Mouse (Mus musculus) hematopoietic stem cell, adult 5-6 weeks (primary cell): ENCODE measurements around the gene Camta1. TPM values are rescaled to one million over a fixed set of nuclear protein-coding genes. Genes with fewer than 3 reads are reported as not detected.

Experiments
- ATAC-seq, 2 experiments: fragments of 125-278 bp in 1 of 2; replicated peaks in 1 of 2; 2 replicates each; pipeline ENCODE4 v1.8.0; 2016 to 2017; ENCODE audit warnings: inconsistent platforms in 2 of 2, mild to moderate bottlenecking in 2 of 2, moderate number of reproducible peaks in 2 of 2, low read depth in 1 of 2, moderate TSS enrichment in 1 of 2; ENCODE audit not compliant: low FRiP score in 2 of 2, poor library complexity in 2 of 2, severe bottlenecking in 2 of 2, insufficient read depth in 1 of 2, low TSS enrichment in 1 of 2
- total RNA-seq: library from RNA; stranded (forward); fragments of 172-1452, 232-1000 nt; gene quantifications from 2 replicates; pipeline ENCODE4 v1.2.3, GENCODE M21; 2017

Gene Camta1
- total RNA-seq, 1 experiment from 2014 or later, result 11.6 TPM

- no peak for ATAC-seq
These were observed 445.9 kb downstream of the Camta1 start for GRCm38 (mm10) chr4:151415812-151416211.

DNA sequence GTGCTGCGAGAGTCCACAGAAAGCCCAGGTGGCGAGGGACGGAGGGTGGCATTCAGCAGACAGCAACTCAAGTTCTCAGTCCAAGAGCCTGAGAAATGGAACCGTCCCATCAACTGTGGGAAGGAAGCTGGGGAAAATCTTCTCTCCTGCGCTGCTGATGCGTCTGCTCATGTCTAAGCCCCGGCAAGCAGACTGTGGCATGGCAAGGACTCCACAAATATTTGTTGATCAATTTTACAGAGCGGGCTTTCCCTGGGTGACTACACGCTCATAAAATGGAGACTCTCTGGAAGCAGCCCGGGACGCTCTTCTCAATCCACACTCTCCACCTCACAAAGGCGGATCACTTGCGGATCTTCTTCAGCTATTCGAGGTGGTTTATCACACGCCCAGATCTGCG, 446.3 kb downstream of the Camta1 start:
- ATAC-seq, result no peak

DNA sequence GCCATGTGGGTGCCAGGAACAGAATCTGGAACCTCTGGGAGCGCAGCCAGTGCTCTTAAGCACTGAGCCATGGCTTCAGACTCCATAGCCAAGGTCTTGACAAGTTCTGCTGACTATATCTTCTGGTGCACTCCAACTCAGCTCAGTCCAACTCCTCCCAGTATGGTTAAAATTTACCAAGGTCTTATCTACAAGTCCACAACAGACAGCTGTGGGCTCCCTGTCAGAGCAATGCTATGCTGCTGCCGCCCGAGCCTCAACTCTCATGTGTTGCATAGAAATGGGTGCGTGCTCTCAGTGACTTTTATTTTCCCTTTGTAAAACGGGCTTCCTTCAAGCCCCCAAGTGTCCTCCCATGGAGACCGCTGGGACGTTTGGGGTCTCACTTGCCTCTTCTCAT, 446.7 kb downstream of the Camta1 start:
- no peak for ATAC-seq

DNA sequence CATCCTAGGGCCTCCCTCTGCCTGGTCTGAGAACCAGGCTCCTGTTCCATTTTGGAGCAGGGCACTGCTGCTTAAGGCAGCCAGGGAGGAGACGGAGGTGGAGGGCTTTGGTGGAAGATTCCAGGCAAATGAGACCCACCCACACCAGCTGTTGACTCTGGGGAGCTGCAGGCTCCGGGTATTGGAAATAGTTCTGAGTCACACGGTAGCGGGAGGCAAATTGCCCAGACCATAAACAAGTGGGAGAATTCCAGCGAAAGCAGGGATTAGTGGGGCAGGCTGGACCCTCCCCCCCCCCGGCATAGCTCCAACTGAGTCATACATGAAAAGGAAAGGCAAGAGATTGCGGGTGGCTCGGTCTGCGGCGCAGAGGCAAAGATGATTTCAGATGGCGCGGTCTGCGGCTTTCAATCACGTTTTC, 450.0 kb downstream of the Camta1 start:
- ATAC-seq, result no peak

- ATAC-seq, result no peak
These were observed 450.7 kb downstream of the Camta1 start for GRCm38 (mm10) chr4:151411016-151411415.

DNA sequence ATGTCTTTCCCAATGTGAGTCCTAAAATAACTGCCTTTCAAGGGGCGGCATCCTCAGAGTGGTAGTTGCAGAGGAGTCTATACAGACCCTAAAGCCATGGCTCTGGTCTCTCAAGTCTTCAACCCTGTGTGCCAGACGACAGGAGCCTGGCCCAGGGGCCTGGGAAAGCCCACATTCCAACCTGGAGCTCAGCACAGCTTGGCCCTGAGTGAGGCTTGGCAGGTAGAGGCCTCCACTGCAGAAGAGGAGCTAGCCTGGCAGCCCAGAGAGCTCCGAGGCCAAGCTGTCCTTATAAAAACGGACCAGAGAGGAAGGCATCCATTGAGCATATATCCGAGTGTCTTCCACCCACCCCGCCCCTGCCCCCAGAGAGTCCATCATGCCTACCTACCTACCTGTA, 452.4 kb downstream of the Camta1 start:
- ATAC-seq, result no peak

GRCm38 (mm10) chr4:151408811-151409210, 452.9 kb downstream of the Camta1 start:
- ATAC-seq, result no peak

DNA sequence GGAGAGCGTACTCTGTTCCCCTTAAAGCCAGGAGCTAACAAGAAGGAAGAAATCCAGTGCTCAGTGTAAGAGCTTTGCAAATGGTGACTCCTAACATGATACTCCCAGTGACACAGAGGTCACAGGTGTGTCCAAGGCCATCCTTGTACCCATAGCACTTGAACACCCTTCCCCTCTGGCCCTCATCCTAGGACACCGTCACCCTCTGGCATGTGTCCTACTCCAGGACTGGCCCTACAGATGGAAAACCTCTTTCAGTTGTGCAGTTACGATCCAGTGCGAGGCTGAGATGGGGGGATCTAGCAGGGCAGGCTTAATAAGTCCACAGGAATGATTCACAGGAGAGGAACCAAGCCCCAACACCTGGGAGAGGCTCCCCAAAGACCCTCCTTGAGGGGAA, 453.4 kb downstream of the Camta1 start:
- ATAC-seq, result no peak

GRCm38 (mm10) chr4:151407129-151407528, 454.5 kb downstream of the Camta1 start:
- no peak for ATAC-seq

- no peak for ATAC-seq
These were observed 457.0 kb downstream of the Camta1 start for GRCm38 (mm10) chr4:151404581-151405256.

- no peak for ATAC-seq
These were observed 459.8 kb downstream of the Camta1 start for GRCm38 (mm10) chr4:151401685-151402397.

- no peak for ATAC-seq
These were observed 465.1 kb downstream of the Camta1 start for GRCm38 (mm10) chr4:151396536-151396935.

GRCm38 (mm10) chr4:151389345-151389744, 472.3 kb downstream of the Camta1 start:
- no peak for ATAC-seq

DNA sequence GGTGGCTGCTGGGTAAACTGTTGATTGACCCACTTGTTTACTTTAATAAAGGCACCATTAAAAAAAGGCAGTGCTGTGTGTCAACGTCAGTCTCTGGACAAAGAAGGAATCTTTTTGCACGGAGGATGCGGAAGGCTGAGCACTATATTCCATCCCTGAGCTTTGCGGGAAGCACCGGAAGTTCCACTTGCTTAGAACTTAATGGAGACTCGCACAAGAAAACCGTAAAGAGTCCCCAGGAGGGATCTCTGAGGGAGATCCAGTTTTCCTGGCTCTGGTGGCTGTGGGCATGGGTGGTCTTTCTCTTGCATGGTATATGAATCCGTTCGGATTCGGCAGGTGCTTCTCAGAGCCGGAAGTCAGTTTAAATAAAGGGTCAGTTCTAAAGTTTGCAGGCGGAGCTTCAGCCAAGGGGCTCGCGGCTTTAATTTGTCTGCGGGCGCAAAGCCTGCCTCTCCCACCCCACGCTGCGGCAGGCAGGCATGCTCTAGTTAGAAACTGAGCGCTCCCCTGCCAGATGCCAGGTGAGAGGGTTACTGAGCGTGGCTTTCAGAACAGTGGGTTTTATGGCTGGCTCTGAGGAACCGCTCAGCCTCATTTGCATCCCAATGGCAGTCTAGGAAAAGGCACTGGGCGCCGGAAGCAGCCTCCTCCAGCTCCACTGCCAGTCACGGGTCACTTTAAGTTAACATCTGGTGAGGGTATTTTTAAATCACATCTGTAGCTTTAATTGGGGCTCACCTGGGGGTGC, 474.8 kb downstream of the Camta1 start:
- no peak for ATAC-seq

GRCm38 (mm10) chr4:151385985-151386700, 475.5 kb downstream of the Camta1 start:
- peak in 1 of 2 experiments; percentile 32; a peak in 1 of 4 replicates for ATAC-seq

DNA sequence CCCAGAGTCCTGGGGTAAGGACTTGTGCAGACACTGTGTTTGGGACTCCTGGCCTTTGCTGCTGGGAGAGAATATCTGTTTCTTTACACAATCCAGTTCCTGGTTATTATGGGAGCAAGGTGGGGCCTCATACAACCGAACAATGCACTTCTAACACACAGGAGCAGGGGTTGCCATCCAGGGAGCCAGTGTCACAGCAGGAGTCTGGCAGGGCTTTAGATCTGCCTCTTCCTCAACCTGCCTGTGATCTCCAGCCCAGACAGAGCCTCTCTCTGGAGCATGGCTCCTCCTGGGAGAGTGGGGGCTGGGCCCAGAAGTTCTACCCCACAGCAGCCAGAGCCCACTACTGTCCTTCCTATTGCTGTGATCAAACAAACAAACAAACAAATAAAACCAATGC, 483.9 kb downstream of the Camta1 start:
- no peak for ATAC-seq

DNA sequence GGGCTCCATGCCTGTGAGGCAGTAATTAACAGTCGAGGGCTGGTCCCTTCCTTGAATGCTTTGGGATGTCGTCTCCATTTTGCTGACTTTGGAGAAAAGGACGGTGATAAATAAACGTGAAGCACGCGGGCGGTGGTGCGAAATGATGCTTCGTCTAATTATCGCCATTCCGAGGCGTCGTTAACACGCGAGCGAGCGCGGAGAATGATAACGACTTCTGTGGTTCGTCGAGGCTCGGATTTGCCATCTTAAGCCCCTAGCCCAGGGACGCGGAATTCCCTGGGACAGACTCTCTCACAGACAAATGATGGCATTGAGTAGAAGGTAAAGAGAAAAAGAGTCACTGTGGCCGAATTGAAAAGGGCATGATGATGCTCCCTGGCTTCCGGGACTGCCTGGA, 485.4 kb downstream of the Camta1 start:
- no peak for ATAC-seq
